Mouse (Mus musculus) liver, embryonic 11.5 days (tissue): ENCODE measurements around the gene Zbtb5. TPM values are rescaled to one million over a fixed set of nuclear protein-coding genes. Genes with fewer than 3 reads are reported as not detected.

Source experiments
- ATAC-seq: fragments of 200-750 bp; cut with Nextera tagmentation; replicated peaks from 2 replicates; pipeline ENCODE4 v1.8.0; 2017; ENCODE audit warnings: moderate number of reproducible peaks, mild to moderate bottlenecking, moderate TSS enrichment, moderate library complexity; ENCODE audit not compliant: low FRiP score
- DNase-seq: peaks from one replicate; pipeline ENCODE4 v3.0.0-alpha.2; 2017; ENCODE audit warnings: low spot score
- H3K27ac ChIP-seq: fragments of 300-500 bp; sonication (generic); 2 replicates; pipeline ENCODE4 v1.5.1; 2014; ENCODE audit warnings: mild to moderate bottlenecking, low read depth, low read length, control low read depth
- H3K27me3 ChIP-seq: fragments of 300-500 bp; sonication (generic); replicated peaks from 2 replicates; pipeline ENCODE4 v1.6.1; 2014; ENCODE audit warnings: low read length, mixed read lengths; ENCODE audit not compliant: control insufficient read depth, insufficient read depth
- H3K36me3 ChIP-seq: fragments of 300-500 bp; sonication (generic); 2 replicates; pipeline ENCODE4 v1.6.1; 2014; ENCODE audit warnings: mild to moderate bottlenecking, low read length, moderate library complexity, mixed read lengths; ENCODE audit not compliant: control insufficient read depth, insufficient read depth
- H3K4me1 ChIP-seq: fragments of 300-500 bp; sonication (generic); replicated peaks from 2 replicates; pipeline ENCODE4 v1.6.1; 2014; ENCODE audit warnings: low read length, mixed read lengths; ENCODE audit not compliant: control insufficient read depth, insufficient read depth
- H3K4me2 ChIP-seq: fragments of 300-500 bp; sonication (generic); 2 replicates; pipeline ENCODE4 v1.6.1; 2014; ENCODE audit warnings: mild to moderate bottlenecking, control low read depth, moderate library complexity
- H3K4me3 ChIP-seq: fragments of 300-500 bp; sonication (generic); 2 replicates; pipeline ENCODE4 v1.5.1; 2014; ENCODE audit warnings: low read depth, low read length, control low read depth
- H3K9ac ChIP-seq: fragments of 300-500 bp; sonication (generic); 2 replicates; pipeline ENCODE4 v1.6.1; 2014; ENCODE audit warnings: low read depth, low read length, control low read depth
- H3K9me3 ChIP-seq: fragments of 300-500 bp; sonication (generic); 2 replicates; pipeline ENCODE4 v1.6.1; 2016; ENCODE audit warnings: low read length, inconsistent platforms, mixed read lengths; ENCODE audit not compliant: control insufficient read depth
- WGBS: fragments of 180-500 bp; shearing (Covaris S2); extraction: QIAGEN DNeasy Blood & Tissue Kit; methylation state at CpG from one replicate; pipeline ENCODE4 v1.1.7; 2014; 5-methylcytosine and 5-hydroxymethylcytosine counted together
- polyA plus RNA-seq: library from polyadenylated mRNA; unstranded; fragments of >200 nt; fragmentation: Nextera tagmentation; extraction: Ambion mirVana; gene quantifications from 2 replicates; pipeline ENCODE4 v1.2.1, GENCODE M21; 2014

The Zbtb5 gene
- polyA plus RNA-seq, 1 experiment from 2014 or later = 12.7 TPM

GRCm38 (mm10) chr4:45018452-45018980 lies 6.3 kb upstream of the Zbtb5 start, which contains the start of gene Polr1e:
TSS of gene Polr1e (plus strand) at chr4:45018583.
- no peaks in the 10 kb centered on the region for H3K27me3 ChIP-seq
- H3K4me2 ChIP-seq = peak within 1 kb of the TSS; percentile 85
- H3K9me3 ChIP-seq = no peaks in the 10 kb centered on the region
- H3K9ac ChIP-seq = peak within 1 kb of the TSS; percentile 76
- 0% methylated on average over 29 of the region's 29 CpGs for WGBS
- peak; percentile 83 for ATAC-seq
- H3K27ac ChIP-seq = no peak within 1 kb of the TSS
- H3K36me3 ChIP-seq = no peaks in the 10 kb centered on the region; the same call in 1 of the 2 replicates
- H3K4me3 ChIP-seq = peak within 1 kb of the TSS; percentile 83
- DNase-seq = peak; percentile 91
- H3K4me1 ChIP-seq = peaks cover 21% of the 10 kb centered on the region

- no peak overlapping the region for H3K27ac ChIP-seq
- no peak for ATAC-seq
- DNase-seq = no peak
- H3K27me3 ChIP-seq = no peaks in the 10 kb centered on the region
- no peak overlapping the region for H3K9ac ChIP-seq
- H3K9me3 ChIP-seq = no peaks in the 10 kb centered on the region
- no peak overlapping the region for H3K4me3 ChIP-seq
- WGBS = 10% methylated on average over 3 of the region's 3 CpGs
- H3K4me2 ChIP-seq = no peak overlapping the region
- peaks cover 28% of the 10 kb centered on the region for H3K4me1 ChIP-seq
- no peaks in the 10 kb centered on the region for H3K36me3 ChIP-seq
These were observed 3.4 kb upstream of the Zbtb5 start for GRCm38 (mm10) chr4:45015615-45016014.

DNA sequence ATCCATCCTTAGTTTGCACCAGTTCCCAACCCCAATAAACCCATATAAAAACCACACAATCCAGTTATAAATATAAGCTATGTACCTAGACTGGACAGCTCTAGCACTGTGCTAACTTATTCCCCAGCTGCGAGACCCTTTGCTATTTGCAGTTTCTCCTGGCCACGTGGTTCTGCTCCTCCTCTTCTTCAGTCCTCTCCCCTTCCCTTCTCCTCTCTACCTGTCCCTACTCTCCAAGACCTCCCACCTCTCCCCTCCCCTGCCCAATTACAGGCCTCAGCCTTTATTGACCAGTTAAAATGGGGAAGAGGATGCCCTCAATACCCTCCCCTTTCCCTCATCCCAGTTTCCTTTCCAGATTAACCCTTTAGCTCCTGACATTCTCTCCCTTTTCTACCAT lies 1.3 kb upstream of the Zbtb5 start:
- WGBS = 2% methylated on average over 2 of the region's 2 CpGs
- peak overlapping the region; percentile 70 for H3K4me2 ChIP-seq
- H3K4me1 ChIP-seq = peaks cover 19% of the 10 kb centered on the region; the same call in 1 of the 2 replicates
- H3K27me3 ChIP-seq = no peaks in the 10 kb centered on the region
- H3K4me3 ChIP-seq = peak overlapping the region; percentile 70
- no peaks in the 10 kb centered on the region for H3K36me3 ChIP-seq
- no peaks in the 10 kb centered on the region for H3K9me3 ChIP-seq
- no peak for ATAC-seq
- H3K9ac ChIP-seq = peak overlapping the region; percentile 75
- peak overlapping the region; percentile 92 for H3K27ac ChIP-seq
- DNase-seq = no peak

- DNase-seq (no peak), ATAC-seq (no peak)
- Histone ChIP-seq H3K27ac (peak overlapping the region; percentile 92), H3K4me1 (peaks cover 18% of the 10 kb centered on the region; the same call in 1 of the 2 replicates), H3K27me3 (no peaks in the 10 kb centered on the region), H3K9ac (peak overlapping the region; percentile 75), H3K9me3 (no peaks in the 10 kb centered on the region), H3K4me2 (peak overlapping the region; percentile 70), H3K36me3 (no peaks in the 10 kb centered on the region), H3K4me3 (peak overlapping the region; percentile 70)
- under 1% methylated on average over 13 of the region's 13 CpGs for WGBS
These were observed 819 bp upstream of the Zbtb5 start for GRCm38 (mm10) chr4:45013031-45013431.

DNA sequence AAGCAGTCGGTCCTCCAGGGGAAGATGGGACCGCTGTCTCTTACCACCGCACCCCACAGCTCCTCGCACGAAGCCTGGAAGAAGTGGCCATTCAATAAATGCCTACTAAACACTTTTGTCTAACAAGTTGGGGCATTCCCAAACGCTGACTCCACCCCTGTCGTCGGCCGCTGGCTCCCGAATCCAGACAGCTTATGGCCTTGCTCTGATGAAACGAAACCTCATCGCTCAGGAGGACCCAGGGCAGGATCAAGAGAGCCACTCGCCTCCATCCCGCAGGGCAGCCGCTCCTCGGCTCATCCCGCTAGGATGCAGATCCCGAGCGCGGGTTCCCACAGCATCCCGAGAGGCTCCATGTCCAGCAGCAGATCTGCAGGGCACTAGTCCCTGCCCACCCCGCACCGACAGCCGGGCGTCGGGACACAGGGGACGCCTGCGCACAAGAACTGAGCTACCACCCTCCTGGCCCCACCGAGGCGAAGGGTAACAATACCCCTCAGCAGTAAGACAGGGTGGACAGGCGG lies 569 bp downstream of the Zbtb5 start:
- peak; percentile 1; the same call in 1 of the 2 replicates for ATAC-seq

GRCm38 (mm10) chr4:45010806-45011415 lies 1.3 kb downstream of the Zbtb5 start:
- no peaks in the 10 kb centered on the region for H3K27me3 ChIP-seq
- 18% methylated on average over 11 of the region's 11 CpGs for WGBS
- no peaks in the 10 kb centered on the region for H3K36me3 ChIP-seq
- DNase-seq (no peak), ATAC-seq (no peak)
- peak overlapping the region; percentile 94 for H3K27ac ChIP-seq
- H3K9ac ChIP-seq = peak overlapping the region; percentile 95
- H3K4me1 ChIP-seq = peaks cover 16% of the 10 kb centered on the region; the same call in 1 of the 2 replicates
- H3K9me3 ChIP-seq = no peaks in the 10 kb centered on the region
- H3K4me2 ChIP-seq = peak overlapping the region; percentile 94
- peak overlapping the region; percentile 84 for H3K4me3 ChIP-seq

More for the DNA sequence above, 569 bp downstream of the Zbtb5 start:
- peak overlapping the region; percentile 94 for H3K4me2 ChIP-seq
- H3K9ac ChIP-seq = peak overlapping the region; percentile 95
- no peaks in the 10 kb centered on the region for H3K9me3 ChIP-seq
- H3K27ac ChIP-seq = peak overlapping the region; percentile 94
- H3K4me3 ChIP-seq = peak overlapping the region; percentile 84
- DNase-seq = no peak
- under 1% methylated on average over 31 of the region's 31 CpGs for WGBS
- H3K27me3 ChIP-seq = no peaks in the 10 kb centered on the region
- H3K36me3 ChIP-seq = no peaks in the 10 kb centered on the region
- peaks cover 16% of the 10 kb centered on the region; the same call in 1 of the 2 replicates for H3K4me1 ChIP-seq

- H3K27me3 ChIP-seq = no peaks in the 10 kb centered on the region
- no peak overlapping the region for H3K9ac ChIP-seq
- H3K4me1 ChIP-seq = peaks cover 4% of the 10 kb centered on the region; the same call in 1 of the 2 replicates
- WGBS = 72% methylated on average over 3 of the region's 3 CpGs
- no peaks in the 10 kb centered on the region for H3K9me3 ChIP-seq
- ATAC-seq = no peak
- no peak overlapping the region for H3K4me3 ChIP-seq
- no peaks in the 10 kb centered on the region for H3K36me3 ChIP-seq
- H3K4me2 ChIP-seq = no peak overlapping the region
- no peak for DNase-seq
- no peak overlapping the region for H3K27ac ChIP-seq
These were observed 6.8 kb downstream of the Zbtb5 start for GRCm38 (mm10) chr4:45005452-45005851.

- Histone ChIP-seq H3K4me1 (peaks cover 11% of the 10 kb centered on the region), H3K9me3 (no peaks in the 10 kb centered on the region), H3K27ac (no peak overlapping the region), H3K36me3 (no peaks in the 10 kb centered on the region; the same call in 1 of the 2 replicates), H3K27me3 (no peaks in the 10 kb centered on the region), H3K4me2 (no peak overlapping the region), H3K9ac (no peak overlapping the region), H3K4me3 (no peak overlapping the region)
- DNase-seq = no peak
- WGBS = 82% methylated on average over 6 of the region's 6 CpGs
- no peak for ATAC-seq
These were observed 12.2 kb downstream of the Zbtb5 start for GRCm38 (mm10) chr4:45000001-45000400.
